Mouse (Mus musculus) forebrain, postnatal 0 days (tissue): ENCODE measurements at regions not wholly inside any gene's neighbourhood (a gene's known extent, or its start where the extent isn't known, plus 50 kb on each side); places are given as distances from the start of the nearest gene placed in this dataset.

ENCODE experiments used
- ATAC-seq: fragments of 200-750 bp; cut with Nextera tagmentation; 2 replicates; pipeline ENCODE4 v1.8.0; 2017; ENCODE audit warnings: mild to moderate bottlenecking, moderate library complexity
- DNase-seq: peaks from one replicate; pipeline ENCODE4 v3.0.0-alpha.2; 2015
- H3K27ac ChIP-seq: fragments of 300-500 bp; sonication (generic); 2 replicates; pipeline ENCODE4 v1.5.1; 2014; ENCODE audit warnings: low read depth, mild to moderate bottlenecking, antibody characterized with exemption, low read length, moderate library complexity, mixed read lengths
- H3K27me3 ChIP-seq: fragments of 300-500 bp; sonication (generic); 2 replicates; pipeline ENCODE4 v1.6.1; 2014; ENCODE audit warnings: mild to moderate bottlenecking, low read length, mixed read lengths; ENCODE audit not compliant: insufficient read depth
- H3K36me3 ChIP-seq: fragments of 300-500 bp; sonication (generic); 2 replicates; pipeline ENCODE4 v1.6.1; 2014; ENCODE audit warnings: mild to moderate bottlenecking, moderate library complexity; ENCODE audit not compliant: insufficient read depth
- H3K4me1 ChIP-seq: fragments of 300-500 bp; sonication (generic); 2 replicates; pipeline ENCODE4 v1.6.1; 2014; ENCODE audit warnings: antibody characterized with exemption; ENCODE audit not compliant: insufficient read depth
- H3K4me2 ChIP-seq: fragments of 300-500 bp; sonication (generic); 2 replicates; pipeline ENCODE4 v1.6.1; 2014; ENCODE audit warnings: low read depth, mild to moderate bottlenecking, moderate library complexity
- H3K4me3 ChIP-seq: fragments of 300-500 bp; sonication (generic); 2 replicates; pipeline ENCODE4 v1.5.1; 2014; ENCODE audit warnings: low read depth, low read length, mixed read lengths
- H3K9ac ChIP-seq: fragments of 300-500 bp; sonication (generic); 2 replicates; pipeline ENCODE4 v1.6.1; 2014; ENCODE audit warnings: mild to moderate bottlenecking
- H3K9me3 ChIP-seq: fragments of 300-500 bp; sonication (generic); 2 replicates; pipeline ENCODE4 v1.6.1; 2016; ENCODE audit warnings: low read length
- CTCF ChIP-seq: sonication (generic); IDR thresholded peaks from 2 replicates; pipeline ENCODE4 v1.5.1; 2016; ENCODE audit warnings: antibody characterized with exemption, control low read depth, low read depth
- WGBS: fragments of 180-500 bp; shearing (Covaris S2); extraction: QIAGEN DNeasy Blood & Tissue Kit; methylation state at CpG from one replicate; pipeline ENCODE4 v1.1.7; 2014; 5-methylcytosine and 5-hydroxymethylcytosine counted together

DNA sequence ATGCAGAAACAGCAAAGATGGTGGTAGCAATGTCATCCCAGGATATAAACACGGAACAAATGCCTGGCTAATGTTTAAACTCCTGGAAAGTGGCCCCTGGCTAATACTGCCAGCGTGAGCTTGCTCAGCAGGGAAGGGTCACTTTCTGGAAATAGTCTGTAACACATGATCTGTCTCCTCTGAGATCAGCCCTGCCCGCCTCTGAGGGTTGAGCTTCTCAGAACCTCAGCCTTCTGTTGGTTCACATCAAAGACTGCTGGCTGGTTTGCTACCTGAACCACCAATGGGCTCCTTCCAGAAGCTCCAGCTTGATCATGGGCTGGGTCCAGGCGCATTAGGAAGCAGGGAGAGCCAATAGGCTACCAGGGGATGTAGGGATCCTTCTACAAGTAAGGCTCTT lies 226.0 kb upstream of the Kazn start:
- Histone ChIP-seq H3K27ac (no peak overlapping the region), H3K9ac (no peak overlapping the region), H3K4me1 (no peaks in the 10 kb centered on the region; the same call in 1 of the 2 replicates), H3K4me3 (no peak overlapping the region), H3K27me3 (no peaks in the 10 kb centered on the region), H3K4me2 (no peak overlapping the region), H3K9me3 (no peaks in the 10 kb centered on the region), H3K36me3 (no peaks in the 10 kb centered on the region)
- ATAC-seq (no peak), DNase-seq (no peak)
- 90% methylated on average over 4 of the region's 4 CpGs for WGBS
- TF ChIP-seq CTCF: no peak

DNA sequence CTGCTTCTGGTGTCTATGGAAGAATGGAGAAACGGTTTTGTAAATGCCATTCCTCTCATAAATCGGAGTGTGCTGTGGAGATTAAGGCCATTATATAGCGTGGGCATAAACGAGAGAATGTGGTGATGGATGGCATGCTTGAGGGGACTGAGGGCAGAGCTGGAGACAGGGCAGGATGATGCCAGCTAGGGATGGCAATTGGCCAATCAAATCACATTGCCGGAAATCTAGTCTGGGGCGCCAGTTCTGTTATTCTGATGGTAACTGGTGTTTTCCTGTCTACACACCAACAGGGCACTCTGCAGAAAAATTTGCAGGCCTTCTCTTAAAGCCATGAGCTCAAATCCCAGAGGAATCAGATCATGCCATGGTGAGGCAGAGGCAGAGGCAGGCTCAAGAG lies 224.9 kb upstream of the Kazn start:
- DNase-seq: no peak
- 82% methylated on average over 6 of the region's 6 CpGs for WGBS

DNA sequence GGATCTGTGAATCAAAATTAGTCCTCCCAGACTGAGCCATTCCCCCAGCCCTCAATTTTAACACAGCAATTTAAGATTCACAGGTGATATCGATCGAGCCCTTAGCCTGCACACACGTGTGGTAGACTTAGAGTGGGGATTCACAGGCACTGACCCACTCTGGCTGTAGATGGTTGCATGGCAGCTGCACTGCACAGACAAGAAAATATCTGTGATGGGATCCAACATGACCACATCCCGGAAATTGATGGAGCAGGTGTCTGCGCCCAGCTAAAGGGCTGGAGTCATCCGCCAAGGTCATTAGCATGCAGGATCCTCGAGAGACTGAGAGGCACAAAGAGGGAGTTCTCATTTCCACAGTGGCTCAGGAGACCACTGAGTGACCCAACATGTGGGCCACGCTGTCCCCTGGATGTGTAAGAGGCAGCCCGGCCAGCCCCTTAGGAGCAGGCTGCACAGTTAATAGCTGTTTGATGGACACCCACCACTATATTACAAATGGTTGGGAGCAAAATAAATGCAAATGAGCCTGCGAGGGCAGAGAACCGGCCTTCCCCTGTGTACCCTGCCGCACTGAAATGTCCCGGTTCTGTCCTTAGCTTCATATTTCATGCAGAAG lies 221.4 kb upstream of the Kazn start:
- H3K27ac ChIP-seq: no peak overlapping the region

More for the DNA sequence above, 224.9 kb upstream of the Kazn start:
- H3K27me3 ChIP-seq: no peaks in the 10 kb centered on the region
- H3K4me2 ChIP-seq: no peak overlapping the region
- no peak overlapping the region for H3K27ac ChIP-seq
- H3K36me3 ChIP-seq: no peaks in the 10 kb centered on the region
- no peaks in the 10 kb centered on the region; the same call in 1 of the 2 replicates for H3K4me1 ChIP-seq
- ATAC-seq: no peak
- H3K9me3 ChIP-seq: no peaks in the 10 kb centered on the region
- no peak overlapping the region for H3K9ac ChIP-seq
- no peak overlapping the region for H3K4me3 ChIP-seq
- no peak for TF ChIP-seq CTCF

DNA sequence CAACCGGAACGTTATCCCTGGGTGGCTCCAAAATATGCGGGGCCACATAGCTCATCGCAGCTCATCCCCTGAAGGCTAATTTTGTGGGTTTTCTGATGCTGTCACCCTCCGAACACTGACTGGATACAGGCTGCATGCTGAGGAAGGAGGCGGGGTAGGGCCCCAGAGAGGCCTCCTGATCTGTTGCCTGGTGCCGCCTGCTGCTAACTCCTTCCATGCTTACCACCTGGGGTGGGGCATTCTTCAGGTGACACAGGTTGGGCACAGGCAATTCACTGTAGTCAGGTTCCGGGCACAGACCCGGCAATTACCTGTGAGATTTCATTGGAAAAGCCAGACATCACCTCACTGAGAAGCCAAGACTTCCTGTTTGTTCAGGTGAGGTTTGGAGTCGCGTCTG lies 213.4 kb upstream of the Kazn start:
- ATAC-seq: peak; percentile 48; the same call in 1 of the 2 replicates
- Histone ChIP-seq H3K9ac (no peak overlapping the region), H3K9me3 (no peaks in the 10 kb centered on the region), H3K36me3 (no peaks in the 10 kb centered on the region), H3K4me1 (0 out of 2 replicates have a peak, but pooled peaks cover 6% of the 10 kb centered on the region), H3K27ac (no peak overlapping the region), H3K27me3 (no peaks in the 10 kb centered on the region), H3K4me3 (no peak overlapping the region), H3K4me2 (no peak overlapping the region)
- 20% methylated on average over 11 of the region's 11 CpGs for WGBS
- no peak for DNase-seq
- TF ChIP-seq CTCF: no peak

More for the DNA sequence above, 221.4 kb upstream of the Kazn start:
- no peak overlapping the region for H3K4me2 ChIP-seq
- no peak overlapping the region for H3K4me3 ChIP-seq
- no peak overlapping the region for H3K9ac ChIP-seq
- H3K36me3 ChIP-seq: no peaks in the 10 kb centered on the region
- no peaks in the 10 kb centered on the region for H3K27me3 ChIP-seq
- no peaks in the 10 kb centered on the region for H3K9me3 ChIP-seq
- ATAC-seq (no peak), DNase-seq (no peak)
- 0 out of 2 replicates have a peak, but pooled peaks cover 3% of the 10 kb centered on the region for H3K4me1 ChIP-seq
- WGBS: 76% methylated on average over 13 of the region's 13 CpGs
- no peak for TF ChIP-seq CTCF

DNA sequence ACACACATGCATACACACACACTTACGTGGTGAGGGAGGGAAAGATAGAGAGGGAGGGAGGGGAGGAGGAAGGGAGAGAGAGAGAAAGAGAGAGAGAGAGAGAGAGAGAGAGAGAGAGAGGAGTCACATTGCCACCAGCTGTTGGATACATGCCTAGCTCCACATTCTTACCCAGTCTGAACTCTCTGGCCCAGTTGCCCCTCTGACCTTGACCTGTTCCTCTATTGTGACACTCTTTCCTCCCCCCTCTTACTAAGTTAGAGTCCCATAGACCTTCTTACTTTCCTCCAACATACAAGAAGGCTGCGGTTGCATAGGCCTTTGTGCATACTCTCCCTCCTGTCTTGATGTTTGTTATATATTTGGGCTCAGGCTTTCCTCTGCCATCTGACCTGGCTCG lies 211.7 kb upstream of the Kazn start:
- ATAC-seq: no peak
- no peak overlapping the region for H3K4me3 ChIP-seq
- 64% methylated on average over 3 of the region's 3 CpGs for WGBS
- TF ChIP-seq CTCF: peak; percentile 10; the same call in 1 of the 2 replicates
- H3K9me3 ChIP-seq: no peaks in the 10 kb centered on the region
- DNase-seq: no peak
- H3K4me1 ChIP-seq: 0 out of 2 replicates have a peak, but pooled peaks cover 3% of the 10 kb centered on the region
- H3K9ac ChIP-seq: no peak overlapping the region
- H3K27ac ChIP-seq: no peak overlapping the region
- H3K27me3 ChIP-seq: no peaks in the 10 kb centered on the region
- no peaks in the 10 kb centered on the region for H3K36me3 ChIP-seq
- no peak overlapping the region for H3K4me2 ChIP-seq

DNA sequence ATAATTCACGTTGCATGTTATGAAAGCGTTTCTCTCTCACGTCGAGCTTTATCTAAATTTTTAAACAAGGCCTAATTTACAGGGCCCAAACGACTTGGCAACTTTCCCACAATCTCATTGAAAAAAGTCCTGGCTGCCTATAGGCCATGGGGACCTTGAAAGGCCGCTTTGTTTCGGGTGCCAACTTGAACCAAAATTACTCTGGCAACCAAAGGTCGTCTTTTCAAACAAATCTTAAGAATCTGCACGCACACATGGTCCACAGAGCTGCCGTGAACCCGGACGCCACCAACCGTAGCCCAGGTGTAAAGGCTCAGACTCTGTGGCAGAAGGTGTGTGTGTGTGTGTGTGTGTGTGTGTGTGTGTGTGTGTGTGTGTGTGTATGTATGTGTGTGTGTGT lies 210.5 kb upstream of the Kazn start:
- Histone ChIP-seq H3K9me3 (no peaks in the 10 kb centered on the region), H3K27me3 (no peaks in the 10 kb centered on the region), H3K36me3 (no peaks in the 10 kb centered on the region), H3K4me3 (no peak overlapping the region), H3K4me1 (0 out of 2 replicates have a peak, but pooled peaks cover 3% of the 10 kb centered on the region), H3K27ac (peak overlapping the region; percentile 24; the same call in 1 of the 2 replicates), H3K9ac (no peak overlapping the region), H3K4me2 (no peak overlapping the region)
- ATAC-seq (peak; percentile 54; the same call in 1 of the 2 replicates), DNase-seq (peak; percentile 79)
- 11% methylated on average over 13 of the region's 13 CpGs for WGBS
- TF ChIP-seq CTCF: no peak

DNA sequence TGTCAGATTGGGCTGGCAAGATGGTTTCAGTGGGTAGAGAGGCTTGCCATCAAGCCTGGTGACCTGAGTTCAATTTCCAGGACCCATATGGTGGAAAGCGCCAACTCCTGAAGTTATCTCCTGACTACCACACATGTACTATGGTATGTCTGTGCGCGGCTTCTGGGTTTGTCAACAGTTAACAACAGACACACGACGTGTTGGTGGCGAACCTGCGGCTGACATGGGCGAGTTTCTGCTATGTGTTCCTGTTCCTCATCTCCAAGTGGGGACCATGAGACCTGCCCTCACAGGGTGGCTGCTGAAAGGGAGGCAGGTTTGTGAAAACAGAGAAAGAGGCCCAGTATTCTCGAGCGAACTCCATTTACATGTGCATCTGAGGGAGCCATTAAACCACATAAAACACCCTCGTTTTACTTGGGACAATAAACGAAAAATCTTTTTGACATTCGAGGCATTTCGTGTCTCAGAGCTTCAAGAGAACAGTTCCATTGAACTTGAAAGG lies 210.0 kb upstream of the Kazn start:
- TF ChIP-seq CTCF: no peak
- Histone ChIP-seq H3K27me3 (no peaks in the 10 kb centered on the region), H3K9ac (no peak overlapping the region), H3K4me1 (0 out of 2 replicates have a peak, but pooled peaks cover 3% of the 10 kb centered on the region), H3K4me3 (no peak overlapping the region), H3K4me2 (no peak overlapping the region), H3K36me3 (no peaks in the 10 kb centered on the region), H3K9me3 (no peaks in the 10 kb centered on the region), H3K27ac (peak overlapping the region; percentile 24; the same call in 1 of the 2 replicates)
- DNase-seq (no peak), ATAC-seq (no peak)
- WGBS: 25% methylated on average over 14 of the region's 14 CpGs
